Mouse (Mus musculus): ENCODE results near the gene Fancf.

Fancf gene

GRCm38 (mm10) chr7:51862097-51862492 lies at the start of gene Fancf:
Gene Fancf (minus strand): TSS chr7:51862267.
- DNase-seq (ENCODE audit: low spot score in 2 of 2): peak; percentile 95 to 96

- DNase-seq (ENCODE audit: low spot score in 2 of 2): no peak
These were observed 37.0 kb upstream of the Fancf start for GRCm38 (mm10) chr7:51899066-51899465.

DNA sequence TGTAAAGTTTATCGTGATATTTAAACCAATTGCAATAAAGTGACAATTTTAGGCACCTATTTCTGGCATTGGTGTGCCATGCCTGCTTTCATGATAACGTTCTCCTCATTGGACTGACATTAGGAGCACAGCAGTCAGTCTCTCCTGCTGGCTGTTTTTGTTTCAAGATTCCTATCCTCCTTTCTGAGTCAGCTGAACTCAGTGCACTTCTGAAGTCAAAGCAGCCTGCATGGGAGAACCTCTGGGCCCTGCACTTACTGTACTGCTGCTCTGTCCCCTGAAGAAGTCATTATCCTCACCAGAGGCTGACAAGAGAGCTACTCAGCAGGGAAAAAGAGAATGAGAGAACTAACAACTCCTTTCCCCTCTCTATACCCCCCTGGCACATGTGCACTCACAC lies 32.9 kb upstream of the Fancf start:
- no peak for DNase-seq (ENCODE audit: low spot score in 2 of 2)

DNA sequence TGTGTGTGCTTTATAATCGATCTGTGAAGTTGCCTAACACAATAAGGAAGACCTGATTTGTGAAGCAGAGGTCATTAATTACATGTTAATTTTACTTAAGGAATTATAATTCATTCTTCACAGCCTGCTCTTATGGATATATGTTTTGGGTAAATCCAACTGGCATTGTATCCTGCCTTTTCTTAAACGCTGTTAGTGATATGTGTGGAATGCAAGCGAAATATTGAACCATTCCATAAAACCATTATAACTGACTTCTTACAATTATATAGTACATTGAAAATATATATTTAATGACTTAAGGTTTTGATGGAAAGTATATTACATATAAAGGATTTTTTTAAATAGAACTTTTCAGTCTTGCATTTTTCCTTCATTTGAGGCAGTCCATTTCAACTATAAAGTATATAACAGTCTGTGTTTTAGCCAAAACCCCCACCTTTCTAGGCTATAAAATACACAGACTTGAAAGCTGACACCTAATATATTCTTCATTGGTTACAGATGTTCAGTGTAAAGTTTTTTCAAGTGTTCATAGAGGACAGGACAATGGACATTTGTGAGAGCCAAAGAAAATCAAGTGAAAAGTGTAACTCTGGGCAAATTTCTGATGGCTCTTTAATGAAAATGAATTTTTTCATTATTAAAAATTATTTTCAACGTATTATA lies 32.2 kb upstream of the Fancf start:
- DNase-seq (ENCODE audit: low spot score in 2 of 2): no peak

GRCm38 (mm10) chr7:51893008-51893407 lies 30.9 kb upstream of the Fancf start:
- DNase-seq (ENCODE audit: low spot score in 2 of 2): no peak

DNA sequence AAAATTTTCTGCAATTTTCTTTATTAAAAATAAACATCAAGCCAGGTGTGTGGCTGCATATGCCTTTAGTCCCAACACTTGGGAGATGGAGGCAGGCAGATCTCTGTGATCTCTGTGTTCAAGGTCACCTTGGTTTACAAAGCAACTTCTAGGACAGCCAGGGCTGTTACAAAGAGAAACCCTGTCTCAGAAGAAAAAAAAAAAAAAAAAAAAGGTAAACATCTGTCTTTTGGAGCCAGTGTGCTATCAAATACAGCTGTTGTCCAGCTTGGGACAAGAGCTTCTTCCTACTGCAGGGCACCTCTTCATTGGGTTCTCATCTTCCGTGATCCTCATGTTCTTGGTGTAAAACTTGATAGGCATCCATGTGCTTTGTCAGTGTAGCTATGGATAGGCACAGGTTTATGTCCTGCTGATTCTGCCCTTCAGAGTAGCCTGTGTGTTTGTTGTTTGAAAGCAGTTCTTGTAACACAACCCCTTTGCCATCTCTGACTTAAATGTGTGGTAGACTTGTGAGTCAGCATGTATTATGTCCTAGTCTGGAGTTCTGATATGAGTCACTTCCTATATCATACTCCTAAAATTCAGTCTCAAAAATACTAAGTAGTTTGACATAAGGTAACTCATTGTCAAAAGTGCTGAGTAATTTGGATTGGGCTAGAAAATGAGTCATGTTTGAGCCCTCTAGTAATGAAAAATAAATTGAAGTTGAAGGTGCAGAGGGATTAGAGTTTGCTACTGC lies 30.3 kb upstream of the Fancf start:
- DNase-seq (ENCODE audit: low spot score in 2 of 2): no peak

GRCm38 (mm10) chr7:51889601-51890000 lies 27.5 kb upstream of the Fancf start:
- DNase-seq (ENCODE audit: low spot score in 2 of 2): no peak

DNA sequence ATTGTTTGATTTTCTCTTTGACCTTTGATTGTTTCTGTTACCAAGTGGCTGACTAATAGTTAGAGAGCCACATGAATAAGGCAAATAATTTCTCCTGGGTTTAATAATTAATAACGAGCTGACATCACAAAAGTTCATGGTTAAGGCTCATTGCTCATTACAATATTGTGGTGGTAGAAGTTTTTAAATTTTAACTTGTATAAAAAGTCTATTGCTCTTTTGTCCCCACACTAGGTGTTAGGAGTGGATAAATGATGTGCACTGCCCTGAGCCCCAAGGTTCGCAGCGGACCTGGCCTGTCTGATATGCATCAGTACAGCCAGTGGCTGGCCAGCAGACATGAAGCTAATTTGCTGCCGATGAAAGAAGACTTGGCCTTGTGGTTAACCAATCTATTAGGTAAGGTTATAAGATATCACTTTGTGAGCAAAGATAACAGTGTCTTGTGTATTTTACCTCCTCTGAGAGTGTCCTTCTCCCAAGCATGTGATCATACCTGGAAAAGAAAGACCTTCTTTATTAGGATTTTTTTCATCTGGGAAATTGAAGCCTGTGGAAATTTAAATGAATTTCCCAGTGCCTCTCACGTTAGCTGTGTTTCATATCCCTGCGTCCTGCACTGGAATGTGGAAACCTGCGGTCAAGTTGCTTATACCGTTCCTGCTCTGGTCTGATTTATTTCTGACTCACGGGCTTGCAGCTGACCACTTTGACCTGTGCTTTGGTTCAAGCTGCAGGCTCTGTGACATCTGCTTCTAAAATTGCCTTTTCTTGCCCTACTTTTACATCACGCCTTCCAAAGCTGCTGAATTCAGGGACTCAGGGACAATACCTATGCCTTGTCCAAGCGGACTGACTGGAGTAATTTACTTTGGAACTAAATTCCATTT lies 25.9 kb upstream of the Fancf start:
- no peak for DNase-seq (ENCODE audit: low spot score in 2 of 2)

DNA sequence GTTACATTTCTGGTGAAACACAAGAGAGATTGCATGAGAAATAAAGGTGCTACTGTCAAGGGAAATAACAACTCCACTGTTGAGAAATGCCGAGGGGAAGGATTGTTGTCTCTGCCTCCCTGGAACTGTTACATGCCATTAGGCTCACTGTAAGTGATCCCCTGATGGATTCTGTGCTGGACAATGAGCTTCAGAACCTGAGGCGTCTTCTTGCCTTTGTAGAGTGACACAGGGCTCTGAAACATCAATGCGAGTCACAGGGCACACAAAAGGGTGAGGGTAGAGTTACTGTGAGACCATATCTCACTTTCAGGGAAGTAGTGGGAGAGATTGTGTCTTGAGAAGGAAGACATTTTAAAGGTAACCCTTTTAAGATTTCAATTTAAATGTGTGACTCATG lies 23.3 kb upstream of the Fancf start:
- DNase-seq (ENCODE audit: low spot score in 2 of 2): no peak

DNA sequence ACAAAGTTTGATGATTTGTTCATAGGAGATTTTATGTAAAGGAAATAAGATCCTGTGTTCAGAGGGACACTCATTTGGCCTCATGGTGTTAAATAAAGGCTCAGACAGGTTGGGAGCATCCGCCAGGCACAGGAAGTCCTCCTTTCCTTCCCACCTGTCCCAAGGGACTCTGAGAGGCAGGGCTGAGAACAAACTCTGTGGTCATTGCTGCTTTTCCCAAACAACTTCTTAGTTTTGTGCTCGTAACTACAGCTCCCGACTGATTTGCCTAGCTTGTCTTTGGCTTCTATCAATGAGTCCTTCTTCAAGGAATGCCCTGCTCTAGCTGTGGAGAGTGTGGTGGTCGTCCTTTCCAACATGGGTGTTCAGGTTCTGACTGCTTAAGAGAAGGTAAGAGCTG lies 18.1 kb upstream of the Fancf start:
- no peak for DNase-seq (ENCODE audit: low spot score in 2 of 2)

GRCm38 (mm10) chr7:51879136-51879723 lies 17.2 kb upstream of the Fancf start:
- DNase-seq (ENCODE audit: low spot score in 2 of 2): peak in 1 of 2 experiments; percentile 8

GRCm38 (mm10) chr7:51878730-51879129 lies 16.7 kb upstream of the Fancf start:
- DNase-seq (ENCODE audit: low spot score in 2 of 2): no peak

DNA sequence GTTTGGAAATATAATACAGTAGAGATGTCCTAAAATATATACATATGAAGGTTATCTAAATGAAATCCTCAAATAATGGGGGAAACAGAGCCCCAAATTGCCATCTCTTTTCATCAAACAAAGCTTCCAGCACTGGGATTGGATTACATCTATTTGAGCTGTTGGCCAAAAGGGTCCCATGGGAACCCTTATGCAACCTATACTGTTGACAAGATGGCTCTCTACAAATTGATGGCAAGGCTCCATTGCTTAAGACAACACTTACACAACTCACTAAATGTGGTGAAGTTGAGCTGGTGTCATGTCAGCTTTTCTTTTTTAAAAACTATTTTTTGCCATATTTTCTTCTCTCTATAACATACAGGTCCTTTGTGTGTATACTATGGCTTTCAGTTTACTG lies 14.2 kb upstream of the Fancf start:
- DNase-seq (ENCODE audit: low spot score in 2 of 2): no peak

DNA sequence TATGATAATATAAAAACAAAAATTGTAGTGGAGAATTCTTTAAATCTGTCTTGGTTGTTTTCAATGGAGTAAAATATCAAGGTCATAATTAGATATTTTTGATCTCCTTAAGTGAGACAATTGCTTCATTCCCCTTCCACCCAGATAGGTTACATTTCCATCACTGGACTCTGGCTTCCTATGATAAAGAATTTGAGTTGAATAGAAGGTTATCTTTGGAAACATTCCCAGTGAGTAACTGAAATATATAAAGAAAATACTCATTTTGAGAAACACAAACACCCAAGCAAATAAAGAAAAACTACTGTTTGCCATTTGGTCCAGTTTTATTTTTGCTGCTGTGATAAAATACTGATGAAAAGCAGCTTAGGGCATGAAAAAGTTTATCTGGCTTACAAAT lies 10.5 kb upstream of the Fancf start:
- DNase-seq (ENCODE audit: low spot score in 2 of 2): no peak

GRCm38 (mm10) chr7:51872041-51872440 lies 10.0 kb upstream of the Fancf start:
- DNase-seq (ENCODE audit: low spot score in 2 of 2): no peak

- no peak for DNase-seq (ENCODE audit: low spot score in 2 of 2)
These were observed 5.9 kb upstream of the Fancf start for GRCm38 (mm10) chr7:51867983-51868382.

DNA sequence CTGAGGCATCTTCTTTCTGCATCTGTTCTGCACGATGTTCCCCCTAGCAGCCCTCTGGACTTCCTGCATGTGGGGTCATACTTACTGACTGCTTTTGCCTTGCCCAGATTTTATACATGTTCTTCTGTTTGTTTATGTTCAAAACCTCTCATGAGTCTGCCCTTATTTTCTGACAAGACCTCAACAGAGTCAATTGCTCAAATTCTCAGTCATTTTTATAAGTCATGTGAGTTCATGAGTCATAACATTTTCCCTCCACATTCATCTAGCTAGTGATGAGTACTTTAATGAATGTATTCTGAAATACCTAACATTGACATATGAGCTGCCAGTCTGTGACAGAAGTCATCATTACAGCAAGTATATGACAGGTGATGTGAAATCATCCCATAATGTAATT lies 3.3 kb upstream of the Fancf start:
- DNase-seq (ENCODE audit: low spot score in 2 of 2): no peak

GRCm38 (mm10) chr7:51862842-51863241 lies 775 bp upstream of the Fancf start:
- no peak for DNase-seq (ENCODE audit: low spot score in 2 of 2)

DNA sequence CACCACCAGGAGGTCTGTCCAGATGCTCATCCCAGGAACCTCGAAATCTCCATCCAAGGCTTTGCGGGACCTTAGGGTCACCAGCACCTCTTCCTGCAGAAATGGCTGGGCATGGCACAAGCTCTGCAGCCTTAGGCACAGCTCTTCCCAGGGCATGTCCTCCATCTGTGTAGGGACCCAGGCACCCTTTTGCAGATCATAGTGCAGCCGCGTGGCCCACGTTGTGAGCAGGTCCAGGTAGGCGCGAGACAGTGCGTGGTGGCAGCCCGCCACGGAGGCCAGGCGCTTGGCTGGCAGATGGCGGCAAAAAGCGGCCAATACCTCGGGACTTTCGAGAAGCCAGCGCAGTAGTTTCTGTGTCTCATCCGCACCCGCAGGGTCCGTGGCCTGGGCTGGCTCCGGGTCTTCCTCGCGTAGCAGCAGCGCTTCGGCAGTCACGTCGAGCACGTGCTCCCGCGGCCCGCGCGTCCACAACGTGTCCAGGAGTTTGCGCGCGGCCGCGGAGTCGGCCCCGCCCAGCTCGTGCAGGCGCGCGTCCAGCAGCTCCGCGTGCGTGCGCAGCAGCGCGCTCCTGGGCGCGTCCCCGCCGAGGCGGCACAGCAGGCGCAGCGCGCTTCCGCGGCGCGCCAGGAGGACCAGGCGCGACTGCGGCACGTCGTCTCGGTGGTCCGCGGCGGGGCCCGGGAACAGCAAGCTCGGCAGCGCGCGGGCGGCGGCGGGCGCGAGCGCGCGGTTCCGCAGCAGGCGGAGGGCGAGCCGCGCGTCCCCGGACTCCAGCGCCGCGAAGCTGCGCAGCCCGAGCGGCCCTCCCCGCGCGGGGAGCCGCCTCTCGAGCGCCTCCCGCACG lies 594 bp downstream of the Fancf start, which contains the start of gene Gas2:
Gas2 (plus strand) TSS at position 766 of the 847 bp plus-strand sequence.
- DNase-seq (ENCODE audit: low spot score in 2 of 2): peak; percentile 65 to 82

DNA sequence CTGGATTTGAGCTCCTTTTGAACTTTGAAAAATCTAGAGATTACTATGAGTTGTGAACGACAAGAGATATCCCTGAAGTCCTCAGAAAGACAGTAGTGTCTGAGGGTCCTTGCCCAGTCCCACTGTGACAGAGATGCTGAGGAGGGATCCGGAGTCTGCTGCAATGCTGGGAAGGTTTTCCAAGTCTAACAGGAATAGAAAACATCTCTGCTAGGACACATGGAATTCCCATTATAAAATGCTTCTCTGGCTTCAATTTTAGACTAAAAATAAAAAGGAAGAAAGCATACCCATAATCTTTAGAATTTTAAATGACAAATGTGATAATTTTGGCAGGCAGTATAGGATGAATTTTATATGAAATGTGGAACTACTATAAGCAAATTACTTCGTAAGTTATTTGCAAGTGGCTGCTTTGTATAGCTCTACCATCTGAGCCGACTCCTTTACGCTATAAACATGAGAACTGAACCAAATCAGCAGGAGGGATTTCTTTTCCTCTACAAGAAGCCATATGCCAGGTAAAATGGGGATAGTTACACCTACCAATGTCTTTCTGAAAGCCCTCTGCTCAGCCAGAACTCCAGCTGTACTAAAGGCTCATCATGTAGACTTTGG lies 10.1 kb downstream of the Fancf start:
- DNase-seq (ENCODE audit: low spot score in 2 of 2): no peak

GRCm38 (mm10) chr7:51850877-51851276 lies 11.2 kb downstream of the Fancf start:
- DNase-seq (ENCODE audit: low spot score in 2 of 2): no peak
